Mouse (Mus musculus) CH12.LX (cell line): Measurements from ENCODE around the gene Syncrip.

Source experiments
- CTCF ChIP-seq, 2 experiments: IDR thresholded peaks in 1 of 2; conservative IDR thresholded peaks in 1 of 2; 2 replicates each; pipeline ENCODE4 v1.5.1; 2011 to 2012; ENCODE audit warnings: low read depth in 2 of 2, low read length in 2 of 2, improper control_type of control experiment in 1 of 2, inconsistent platforms in 1 of 2, mild to moderate bottlenecking in 1 of 2, moderate library complexity in 1 of 2
- E2F4 ChIP-seq: IDR thresholded peaks from 2 replicates; pipeline ENCODE4 v1.6.1; 2011; ENCODE audit warnings: low read depth, low read length, improper control_type of control experiment; ENCODE audit not compliant: insufficient replicate concordance
- EP300 ChIP-seq: IDR thresholded peaks from 2 replicates; pipeline ENCODE4 v1.6.1; 2011; ENCODE audit warnings: low read length, improper control_type of control experiment
- GABPA ChIP-seq: IDR thresholded peaks from 2 replicates; pipeline ENCODE4 v1.6.1; 2012; ENCODE audit warnings: low read depth, low read length, improper control_type of control experiment, inconsistent platforms; ENCODE audit not compliant: insufficient replicate concordance
- MAX ChIP-seq: IDR thresholded peaks from 2 replicates; pipeline ENCODE4 v1.6.1; 2011; ENCODE audit warnings: low read length, improper control_type of control experiment
- POLR2A ChIP-seq: IDR thresholded peaks from 2 replicates; pipeline ENCODE4 v1.6.1; 2011; ENCODE audit warnings: low read depth, mild to moderate bottlenecking, improper control_type of control experiment, low read length
- ZKSCAN1 ChIP-seq: IDR thresholded peaks from 2 replicates; pipeline ENCODE4 v1.6.1; 2012; ENCODE audit warnings: low read depth, inconsistent platforms, low read length, improper control_type of control experiment, borderline replicate concordance
- ZMIZ1 ChIP-seq: IDR thresholded peaks from 2 replicates; pipeline ENCODE4 v1.6.1; 2012; ENCODE audit warnings: low read depth, mild to moderate bottlenecking, inconsistent platforms, low read length, improper control_type of control experiment

GRCm38 (mm10) chr9:88524796-88525195 lies 42.4 kb upstream of the Syncrip start:
- TF ChIP-seq ZMIZ1 (no peak), CTCF (conservative IDR thresholded peaks at IDR 0.05 in 1 of 2, IDR thresholded peaks at IDR 0.05 in 1 of 2; ENCODE audit: low read depth in 2 of 2, low read length in 2 of 2) (no peak), POLR2A (no peak), EP300 (no peak), MAX (no peak), GABPA (no peak), ZKSCAN1 (no peak), E2F4 (no peak)
